9 mouse cellular contexts compared by ENCODE assay signal in genomic region chr4:142348910-142349309, GRCm38 (mm10).
A peak's percentile ranks its signal among the peaks of the same experiment; 100 is the strongest.
DNase-seq lines count a peak whose midpoint lies in the region; ATAC-seq and TF ChIP-seq lines count a peak whose summit lies in the region.
"Had no signal": no experiment of that assay in that cellular context is flagged by ENCODE, and none has a peak within 500 bp of the region (broad histone marks: within the 10 kb centered on the region; RNA-seq: fewer than 3 reads in every experiment).

No protein-coding gene starts in this region.

- H3K27me3 ChIP-seq in small intestine, adult 2 months (ENCODE audit: control insufficient read depth, insufficient read depth, low read length) = no peaks in the 10 kb centered on the region

- peak; percentile 68; the same call in 1 of the 2 replicates for TF ChIP-seq CTCF in small intestine, adult 2 months (IDR thresholded peaks at IDR 0.05; ENCODE audit: extremely low read depth, insufficient read length, insufficient replicate concordance, low read depth, low read length)

- no peak overlapping the region for H3K27ac ChIP-seq in small intestine, adult 2 months (ENCODE audit: insufficient read depth, low read depth, low read length)

- no peak for TF ChIP-seq POLR2A in small intestine, adult 2 months (IDR thresholded peaks at IDR 0.05; ENCODE audit: low read depth, low read length)

- H3K36me3 ChIP-seq in small intestine, adult 2 months (ENCODE audit: control insufficient read depth, insufficient read depth, low read length) = no peaks in the 10 kb centered on the region

- WGBS in small intestine, adult 2 months = 28% methylated on average over 6 of the region's 6 CpGs

- peak; percentile 28 for DNase-seq in gastrocnemius, adult 18-20 months (ENCODE audit: low spot score)
- no peak for DNase-seq in gastrocnemius, postnatal 36 days
- peak; percentile 15 for DNase-seq in urinary bladder, postnatal 14 days (ENCODE audit: low spot score)
- no peak for DNase-seq in urinary bladder, adult 2 months (ENCODE audit: low spot score)
- peak; percentile 55 for DNase-seq in kidney, adult 9 months
- DNase-seq in ovary, postnatal 36 days (ENCODE audit: low spot score) = no peak

- intact Hi-C loops in gastrocnemius, postnatal 36 days (cut with DNase I) = loop anchor here (2.0 to 10.0 kb wide), 3 partner anchors 97 to 334 kb away; partner anchors contain the start of gene Fhad1

- no peak overlapping the region for H3K4me3 ChIP-seq in small intestine, adult 2 months (ENCODE audit: low read depth, low read length)
- H3K4me3 ChIP-seq: erythroblast, embryonic 14.5 days had no signal

- ATAC-seq in inflammation-experienced regulatory T-cells, adult 6 months = no peak

- 0 out of 2 replicates have a peak, but pooled peaks cover 2% of the 10 kb centered on the region for H3K4me1 ChIP-seq in small intestine, adult 2 months (ENCODE audit: control insufficient read depth, insufficient read depth, insufficient read length, low read length)

Comparison
In these comparisons a context has a peak if more than half of its experiments do, and no peak if none do; other contexts are left out.
1. DNase-seq: peak in gastrocnemius, adult 18-20 months (single experiment), urinary bladder, postnatal 14 days (single experiment) and kidney, adult 9 months (single experiment); none in gastrocnemius, postnatal 36 days (0 of 2), urinary bladder, adult 2 months (single experiment) and ovary, postnatal 36 days (single experiment).